Mouse (Mus musculus) midbrain, embryonic 12.5 days (tissue): Measurements from ENCODE around the gene Iqgap2. TPM values are rescaled to one million over a fixed set of nuclear protein-coding genes. Genes with fewer than 3 reads are reported as not detected.

Source experiments
- ATAC-seq: fragments of 200-750 bp; cut with Nextera tagmentation; 2 replicates; pipeline ENCODE4 v1.8.0; 2017; ENCODE audit warnings: low read depth, moderate TSS enrichment, moderate library complexity; ENCODE audit not compliant: low FRiP score
- H3K27ac ChIP-seq: fragments of 300-500 bp; sonication (generic); replicated peaks from 2 replicates; pipeline ENCODE4 v1.5.1; 2016; ENCODE audit warnings: mild to moderate bottlenecking
- H3K27me3 ChIP-seq: fragments of 300-500 bp; sonication (generic); 2 replicates; pipeline ENCODE4 v1.6.1; 2016; ENCODE audit warnings: mild to moderate bottlenecking
- H3K36me3 ChIP-seq: fragments of 300-500 bp; sonication (generic); 2 replicates; pipeline ENCODE4 v1.6.1; 2016
- H3K4me1 ChIP-seq: fragments of 300-500 bp; sonication (generic); 2 replicates; pipeline ENCODE4 v1.6.1; 2016
- H3K4me2 ChIP-seq: fragments of 300-500 bp; sonication (generic); replicated peaks from 2 replicates; pipeline ENCODE4 v1.6.1; 2016; ENCODE audit warnings: mild to moderate bottlenecking, moderate library complexity
- H3K4me3 ChIP-seq: fragments of 300-500 bp; sonication (generic); 2 replicates; pipeline ENCODE4 v1.5.1; 2016; ENCODE audit warnings: mild to moderate bottlenecking
- H3K9ac ChIP-seq: fragments of 300-500 bp; sonication (generic); replicated peaks from 2 replicates; pipeline ENCODE4 v1.6.1; 2016; ENCODE audit warnings: mild to moderate bottlenecking, moderate library complexity
- H3K9me3 ChIP-seq: fragments of 300-500 bp; sonication (generic); 2 replicates; pipeline ENCODE4 v1.6.1; 2016; ENCODE audit warnings: mild to moderate bottlenecking
- WGBS: fragments of 180-500 bp; shearing (Covaris S2); methylation state at CpG from one replicate; pipeline ENCODE4 v1.1.7; 2016; 5-methylcytosine and 5-hydroxymethylcytosine counted together
- polyA plus RNA-seq: library from polyadenylated mRNA; unstranded; fragments of >200 nt; fragmentation: Nextera tagmentation; extraction: Ambion mirVana; gene quantifications from 2 replicates; pipeline ENCODE4 v1.2.1, GENCODE M21; 2016

The Iqgap2 gene
- polyA plus RNA-seq, 1 experiment from 2014 or later: 13.0 TPM

- Histone ChIP-seq H3K27ac (no peak overlapping the region), H3K36me3 (no peaks in the 10 kb centered on the region), H3K4me3 (no peak overlapping the region), H3K9me3 (no peaks in the 10 kb centered on the region), H3K9ac (no peak overlapping the region), H3K4me2 (no peak overlapping the region), H3K4me1 (peaks cover 9% of the 10 kb centered on the region; the same call in 1 of the 2 replicates), H3K27me3 (0 out of 2 replicates have a peak, but pooled peaks cover 3% of the 10 kb centered on the region)
- ATAC-seq: no peak
- WGBS: 89% methylated on average over 6 of the region's 6 CpGs
These were observed 4.8 kb upstream of the Iqgap2 start for GRCm38 (mm10) chr13:95896501-95896900.

DNA sequence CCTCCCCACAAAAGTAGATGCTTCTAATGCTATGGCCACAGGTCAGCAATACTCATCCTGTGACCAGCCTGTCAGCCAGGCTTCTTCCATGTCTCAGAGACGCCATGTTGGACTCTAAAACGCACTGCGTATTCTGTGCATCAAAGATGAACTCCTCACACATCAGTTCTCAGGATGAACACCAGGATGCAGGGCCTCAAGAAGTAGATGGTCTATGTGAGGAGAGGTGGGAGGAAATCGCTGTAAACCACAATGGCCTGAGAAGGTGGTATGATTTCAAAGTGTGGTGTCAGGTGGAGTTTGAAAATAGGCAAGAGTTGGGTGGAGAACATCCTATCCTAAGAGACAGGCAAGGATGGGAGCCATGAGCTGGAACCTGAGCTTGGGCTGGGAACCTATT is 1.4 kb upstream of the Iqgap2 start:
- Histone ChIP-seq H3K36me3 (no peaks in the 10 kb centered on the region), H3K4me3 (no peak overlapping the region), H3K9ac (no peak overlapping the region), H3K9me3 (no peaks in the 10 kb centered on the region), H3K27me3 (0 out of 2 replicates have a peak, but pooled peaks cover 3% of the 10 kb centered on the region), H3K27ac (no peak overlapping the region), H3K4me1 (peaks cover 28% of the 10 kb centered on the region), H3K4me2 (no peak overlapping the region)
- ATAC-seq: no peak
- 94% methylated on average over 4 of the region's 4 CpGs for WGBS

- 13% methylated on average over 12 of the region's 12 CpGs for WGBS
- Histone ChIP-seq H3K36me3 (no peaks in the 10 kb centered on the region), H3K4me3 (peak overlapping the region; percentile 68), H3K9me3 (no peaks in the 10 kb centered on the region), H3K27ac (peak overlapping the region; percentile 27; the same call in 1 of the 2 replicates), H3K4me1 (peaks cover 28% of the 10 kb centered on the region), H3K4me2 (peak overlapping the region; percentile 89), H3K9ac (peak overlapping the region; percentile 83; the same call in 1 of the 2 replicates), H3K27me3 (0 out of 2 replicates have a peak, but pooled peaks cover 3% of the 10 kb centered on the region)
- ATAC-seq: 0 out of 2 replicates have a peak, but pooled peaks have one; percentile 2
These were observed 956 bp upstream of the Iqgap2 start for GRCm38 (mm10) chr13:95892611-95893145.

DNA sequence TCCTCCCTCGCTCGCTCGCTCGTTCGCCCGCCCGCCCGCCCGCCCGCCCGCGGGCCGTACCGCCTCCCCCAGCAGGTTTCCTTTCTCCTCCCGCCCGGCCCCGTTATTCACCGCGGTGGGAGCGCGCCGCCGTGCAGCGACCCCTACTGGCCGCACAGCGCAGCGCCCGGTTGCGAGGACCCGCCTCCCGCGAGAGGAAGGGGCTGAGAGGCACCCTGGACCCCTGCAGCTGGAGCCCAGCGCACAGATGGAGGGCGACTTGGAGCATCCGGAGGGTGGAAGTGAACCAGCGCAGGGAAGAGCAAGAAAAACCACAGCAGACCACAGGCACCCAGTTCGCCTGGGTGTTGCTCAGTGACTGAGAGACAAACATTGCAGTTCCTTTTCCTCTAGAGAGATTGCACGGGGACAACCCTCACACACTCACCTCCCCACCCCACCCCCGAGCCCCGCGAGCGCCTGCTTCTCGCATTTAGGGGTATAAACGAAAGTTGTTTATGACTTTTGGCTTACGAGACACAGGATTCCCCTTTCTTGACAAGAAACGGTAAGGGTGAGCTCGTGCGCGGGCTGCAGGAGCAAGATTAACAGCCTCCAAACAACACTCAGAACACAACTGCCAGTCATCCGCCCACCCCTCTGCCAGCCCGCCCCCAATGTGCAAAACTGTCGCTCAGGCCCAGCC is 346 bp upstream of the Iqgap2 start:
- H3K4me3 ChIP-seq: peak overlapping the region; percentile 68
- H3K27ac ChIP-seq: peak overlapping the region; percentile 27; the same call in 1 of the 2 replicates
- peaks cover 29% of the 10 kb centered on the region for H3K4me1 ChIP-seq
- H3K27me3 ChIP-seq: 0 out of 2 replicates have a peak, but pooled peaks cover under 1% of the 10 kb centered on the region
- H3K9me3 ChIP-seq: no peaks in the 10 kb centered on the region
- ATAC-seq: peak; percentile 88
- no peaks in the 10 kb centered on the region for H3K36me3 ChIP-seq
- H3K4me2 ChIP-seq: peak overlapping the region; percentile 89
- peak overlapping the region; percentile 83 for H3K9ac ChIP-seq
- WGBS: under 1% methylated on average over 38 of the region's 52 CpGs

- Histone ChIP-seq H3K27me3 (no peaks in the 10 kb centered on the region), H3K9ac (peak overlapping the region; percentile 83), H3K4me3 (peak overlapping the region; percentile 68), H3K4me1 (peaks cover 39% of the 10 kb centered on the region), H3K9me3 (no peaks in the 10 kb centered on the region), H3K27ac (peak overlapping the region; percentile 30), H3K36me3 (no peaks in the 10 kb centered on the region), H3K4me2 (peak overlapping the region; percentile 89)
- under 1% methylated on average over 33 of the region's 33 CpGs for WGBS
- ATAC-seq: peak; percentile 52
These were observed 761 bp downstream of the Iqgap2 start for GRCm38 (mm10) chr13:95890851-95891471.

GRCm38 (mm10) chr13:95889981-95890545 is 1.7 kb downstream of the Iqgap2 start:
- Histone ChIP-seq H3K9me3 (no peaks in the 10 kb centered on the region), H3K27ac (no peak overlapping the region), H3K4me1 (peaks cover 42% of the 10 kb centered on the region), H3K4me2 (peak overlapping the region; percentile 89), H3K36me3 (no peaks in the 10 kb centered on the region), H3K4me3 (peak overlapping the region; percentile 68), H3K9ac (no peak overlapping the region), H3K27me3 (no peaks in the 10 kb centered on the region)
- 25% methylated on average over 8 of the region's 8 CpGs for WGBS
- ATAC-seq: no peak

- Histone ChIP-seq H3K27me3 (no peaks in the 10 kb centered on the region), H3K4me3 (no peak overlapping the region), H3K36me3 (no peaks in the 10 kb centered on the region), H3K4me2 (no peak overlapping the region), H3K27ac (no peak overlapping the region), H3K4me1 (peaks cover 42% of the 10 kb centered on the region), H3K9me3 (no peaks in the 10 kb centered on the region), H3K9ac (no peak overlapping the region)
- ATAC-seq: no peak
- WGBS: 93% methylated on average over 10 of the region's 10 CpGs
These were observed 2.4 kb downstream of the Iqgap2 start for GRCm38 (mm10) chr13:95889366-95889765.

- no peaks in the 10 kb centered on the region for H3K9me3 ChIP-seq
- ATAC-seq: no peak
- no peaks in the 10 kb centered on the region for H3K27me3 ChIP-seq
- H3K9ac ChIP-seq: no peak overlapping the region
- H3K4me1 ChIP-seq: peaks cover 47% of the 10 kb centered on the region
- no peaks in the 10 kb centered on the region for H3K36me3 ChIP-seq
- no peak overlapping the region for H3K4me2 ChIP-seq
- no peak overlapping the region for H3K27ac ChIP-seq
- H3K4me3 ChIP-seq: no peak overlapping the region
- WGBS: 90% methylated on average over 12 of the region's 12 CpGs
These were observed 3.1 kb downstream of the Iqgap2 start for GRCm38 (mm10) chr13:95888621-95889020.

GRCm38 (mm10) chr13:95888170-95888569 is 3.6 kb downstream of the Iqgap2 start:
- Histone ChIP-seq H3K4me3 (no peak overlapping the region), H3K9ac (no peak overlapping the region), H3K9me3 (no peaks in the 10 kb centered on the region), H3K27ac (no peak overlapping the region), H3K27me3 (no peaks in the 10 kb centered on the region), H3K4me1 (peaks cover 47% of the 10 kb centered on the region), H3K36me3 (no peaks in the 10 kb centered on the region), H3K4me2 (no peak overlapping the region)
- 84% methylated on average over 4 of the region's 4 CpGs for WGBS
- no peak for ATAC-seq

DNA sequence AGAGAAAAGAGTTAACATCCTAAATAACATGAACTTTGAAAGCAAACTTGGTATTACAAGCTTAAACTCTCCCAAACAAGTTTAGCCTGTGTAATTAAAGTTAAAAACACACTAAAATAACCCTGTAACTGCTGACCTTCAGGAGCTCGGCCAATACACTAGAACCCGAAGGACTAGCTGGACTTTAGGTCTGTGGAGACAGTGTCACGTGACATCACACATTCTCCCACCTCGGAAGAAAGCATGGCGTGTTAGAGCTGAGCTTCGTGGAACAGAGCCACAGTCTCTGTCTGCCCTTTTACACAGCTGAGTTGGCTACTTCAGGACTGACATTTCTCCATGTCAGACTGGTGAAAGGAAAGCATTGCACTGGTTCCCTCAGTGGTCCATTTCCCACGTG is 4.3 kb downstream of the Iqgap2 start:
- no peak overlapping the region for H3K4me2 ChIP-seq
- H3K4me3 ChIP-seq: no peak overlapping the region
- 86% methylated on average over 7 of the region's 7 CpGs for WGBS
- no peak overlapping the region for H3K27ac ChIP-seq
- no peaks in the 10 kb centered on the region for H3K9me3 ChIP-seq
- no peak for ATAC-seq
- H3K27me3 ChIP-seq: no peaks in the 10 kb centered on the region
- H3K9ac ChIP-seq: no peak overlapping the region
- peaks cover 39% of the 10 kb centered on the region for H3K4me1 ChIP-seq
- H3K36me3 ChIP-seq: no peaks in the 10 kb centered on the region

DNA sequence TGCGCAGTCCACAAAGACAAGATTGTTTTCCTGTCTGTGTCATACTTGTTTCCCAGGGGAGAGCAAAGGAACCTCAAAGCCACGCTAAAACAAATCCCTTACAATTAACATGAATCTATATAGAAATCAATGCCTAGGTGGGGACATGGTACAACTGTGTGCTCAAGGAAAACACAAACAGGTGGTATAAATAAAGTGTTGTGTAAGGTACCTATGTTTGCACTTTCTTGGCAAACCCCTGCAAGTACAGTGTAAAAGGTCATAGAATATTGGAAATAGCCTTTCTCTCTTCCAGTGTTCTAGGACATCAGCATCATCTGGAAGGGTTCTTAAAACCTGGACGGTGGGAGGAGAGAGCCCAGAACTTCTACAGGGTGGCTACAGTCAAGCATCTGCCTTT is 7.3 kb downstream of the Iqgap2 start:
- ATAC-seq: no peak
- Histone ChIP-seq H3K9me3 (no peaks in the 10 kb centered on the region), H3K4me2 (no peak overlapping the region), H3K4me1 (peaks cover 25% of the 10 kb centered on the region), H3K27ac (no peak overlapping the region), H3K9ac (no peak overlapping the region), H3K4me3 (no peak overlapping the region), H3K36me3 (no peaks in the 10 kb centered on the region), H3K27me3 (no peaks in the 10 kb centered on the region)
- 87% methylated on average over 3 of the region's 3 CpGs for WGBS

DNA sequence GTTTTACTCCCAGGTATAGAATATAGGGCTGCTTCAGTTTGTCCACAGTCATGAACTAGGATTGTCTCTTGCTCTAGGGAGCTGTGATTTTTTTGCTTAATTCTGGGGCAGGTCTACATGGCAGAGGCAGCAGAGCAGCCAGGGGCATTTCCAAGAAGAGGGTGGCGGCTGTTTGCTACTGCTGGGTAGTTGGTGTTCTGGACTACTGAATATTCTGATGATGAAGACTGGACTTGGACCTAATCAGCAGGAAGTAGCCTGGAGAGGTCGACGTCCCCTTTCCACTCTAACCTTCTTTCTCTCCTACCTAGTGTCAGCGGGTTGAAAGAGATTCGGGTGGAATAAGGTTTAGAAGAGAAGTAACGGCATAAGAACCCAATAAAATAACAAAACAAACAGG is 9.7 kb downstream of the Iqgap2 start:
- no peak overlapping the region for H3K27ac ChIP-seq
- H3K36me3 ChIP-seq: no peaks in the 10 kb centered on the region
- no peak for ATAC-seq
- 87% methylated on average over 6 of the region's 6 CpGs for WGBS
- H3K4me1 ChIP-seq: peaks cover 21% of the 10 kb centered on the region
- no peak overlapping the region for H3K4me2 ChIP-seq
- no peak overlapping the region for H3K9ac ChIP-seq
- no peak overlapping the region for H3K4me3 ChIP-seq
- H3K9me3 ChIP-seq: no peaks in the 10 kb centered on the region
- no peaks in the 10 kb centered on the region for H3K27me3 ChIP-seq
